Mouse (Mus musculus) CD8-positive naive resting alpha-beta T cell, adult 2 months (primary cell): Measurements from ENCODE around the gene Samd1.

Experiments
- DNase-seq, 2 experiments: peaks; one replicate each; pipeline ENCODE4 v3.0.0; 2022; ENCODE audit warnings: low read depth in 2 of 2, low spot score in 2 of 2

Samd1 gene

DNA sequence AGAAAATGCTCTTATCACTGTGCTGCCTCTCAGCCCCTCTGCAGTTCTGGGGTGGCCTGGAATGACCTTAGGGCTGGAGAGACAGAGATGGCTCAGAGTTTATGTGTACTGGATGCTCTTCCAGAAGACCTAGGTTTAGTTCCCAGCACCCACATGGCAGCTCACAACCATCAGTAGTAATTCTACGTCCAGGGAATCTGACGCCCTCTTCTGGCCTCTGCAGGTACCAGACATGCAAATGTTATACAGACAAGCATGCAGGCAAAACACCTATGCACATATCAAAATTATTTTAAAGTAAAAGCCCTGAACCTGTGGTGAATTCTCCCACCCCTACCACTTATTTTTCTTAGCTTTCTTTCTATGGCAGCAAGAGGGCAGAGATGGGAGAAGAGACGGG is 49.0 kb downstream of the Samd1 start:
- DNase-seq: no peak

GRCm38 (mm10) chr8:84048171-84048570 is 50.7 kb downstream of the Samd1 start:
- no peak for DNase-seq
